Mouse (Mus musculus) cerebellum, postnatal 36 days (tissue): ENCODE measurements at regions not wholly inside any gene's neighbourhood (a gene's known extent, or its start where the extent isn't known, plus 50 kb on each side); places are given as distances from the start of the nearest gene placed in this dataset.

ENCODE experiments used
- DNase-seq, 2 experiments: peaks; one replicate each; pipeline ENCODE4 v3.0.0; 2021 to 2022; ENCODE audit warnings: mixed read lengths in 2 of 2

DNA sequence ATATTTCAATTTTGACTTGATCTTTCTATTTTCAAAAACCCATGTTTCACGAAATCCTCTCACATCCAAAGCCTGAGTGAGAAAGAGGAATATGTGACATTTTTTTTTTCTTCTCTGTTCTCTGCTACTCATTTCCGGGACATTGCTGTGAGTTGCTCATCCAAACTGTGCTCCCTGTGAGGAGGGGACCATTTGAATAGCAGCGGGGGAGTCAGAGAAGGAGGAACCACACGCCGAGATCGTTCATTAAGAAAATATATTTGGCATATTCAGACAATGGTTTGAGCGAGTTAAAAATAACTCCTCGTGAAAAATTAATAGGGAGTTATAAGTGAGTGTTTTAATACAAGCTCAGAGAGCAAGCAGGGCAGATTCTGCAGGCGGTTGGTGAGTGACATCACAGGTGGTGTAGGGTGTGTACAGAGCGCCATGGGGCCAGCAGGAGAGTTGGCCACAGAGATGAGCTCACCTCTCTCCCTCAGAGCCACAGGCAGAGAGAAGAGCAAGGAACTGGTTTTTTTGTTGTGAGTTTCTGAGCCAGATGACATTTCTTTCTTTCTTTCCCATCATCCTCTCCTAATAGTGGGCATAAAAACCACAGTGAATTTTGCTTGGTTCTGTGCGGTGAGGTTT is 54.4 kb upstream of the Calcoco1 start:
- DNase-seq: peak; percentile 12 to 14

GRCm38 (mm10) chr15:102780626-102781025 is 58.6 kb upstream of the Calcoco1 start:
- no peak for DNase-seq

GRCm38 (mm10) chr15:102782988-102783799 is 61.2 kb upstream of the Calcoco1 start:
- no peak for DNase-seq

- DNase-seq: peak; percentile 43 to 52
Measured at GRCm38 (mm10) chr15:102785055-102785820, 63.3 kb upstream of the Calcoco1 start.

DNA sequence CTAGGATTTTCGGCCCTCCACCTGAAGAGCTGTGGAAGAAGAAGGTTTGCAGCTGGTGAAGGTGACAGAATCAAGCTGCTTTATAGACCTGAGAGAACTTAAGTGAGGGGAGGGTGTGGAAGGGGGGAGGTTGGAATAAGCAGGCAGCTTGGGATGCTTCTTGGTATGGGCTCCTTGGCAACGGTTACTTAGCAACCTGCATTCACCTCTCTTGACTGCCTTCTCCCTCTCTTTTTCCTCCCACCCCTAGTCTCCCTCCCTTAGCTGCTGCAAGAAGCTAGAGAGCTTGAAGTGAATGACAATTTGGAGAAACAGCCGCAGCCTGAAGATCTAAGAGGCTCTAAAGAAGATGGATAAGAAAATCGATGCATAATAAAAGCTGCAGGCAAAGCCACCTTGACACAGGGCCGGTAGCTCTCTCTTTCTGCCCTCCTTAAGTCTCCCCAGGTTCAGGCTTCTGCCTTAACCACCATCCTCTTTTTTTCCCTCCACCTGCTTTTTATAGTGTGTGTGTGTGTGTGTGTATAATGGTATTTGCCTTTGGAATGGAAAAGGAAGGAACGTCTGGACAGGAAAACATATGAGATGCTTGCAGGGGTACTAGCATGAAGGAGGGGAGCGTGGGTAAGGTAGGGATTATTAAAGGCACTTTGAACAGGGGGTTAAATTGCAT is 67.0 kb upstream of the Calcoco1 start:
- DNase-seq: no peak

- no peak for DNase-seq
Measured at GRCm38 (mm10) chr15:102797020-102797618, 75.1 kb upstream of the Calcoco1 start.

DNA sequence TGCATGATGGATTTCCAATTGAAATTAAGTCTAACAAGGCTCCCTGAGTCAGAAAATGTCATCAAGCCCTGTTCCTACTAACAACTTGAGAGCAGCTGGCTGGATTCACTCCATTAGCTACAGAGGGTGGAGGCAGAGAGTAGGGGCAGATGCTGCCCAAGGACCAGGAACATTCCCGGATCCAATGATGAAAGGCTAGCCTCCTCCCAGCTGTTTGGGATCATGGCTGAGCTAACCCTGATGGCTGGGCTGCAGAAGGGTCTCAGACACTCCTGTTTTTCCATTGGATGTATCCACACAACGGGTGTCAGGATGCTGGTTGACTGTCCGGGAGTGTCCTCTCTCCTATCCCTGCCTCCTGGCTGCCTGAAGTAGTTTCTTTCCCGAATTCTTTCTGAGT is 78.1 kb upstream of the Calcoco1 start:
- no peak for DNase-seq

DNA sequence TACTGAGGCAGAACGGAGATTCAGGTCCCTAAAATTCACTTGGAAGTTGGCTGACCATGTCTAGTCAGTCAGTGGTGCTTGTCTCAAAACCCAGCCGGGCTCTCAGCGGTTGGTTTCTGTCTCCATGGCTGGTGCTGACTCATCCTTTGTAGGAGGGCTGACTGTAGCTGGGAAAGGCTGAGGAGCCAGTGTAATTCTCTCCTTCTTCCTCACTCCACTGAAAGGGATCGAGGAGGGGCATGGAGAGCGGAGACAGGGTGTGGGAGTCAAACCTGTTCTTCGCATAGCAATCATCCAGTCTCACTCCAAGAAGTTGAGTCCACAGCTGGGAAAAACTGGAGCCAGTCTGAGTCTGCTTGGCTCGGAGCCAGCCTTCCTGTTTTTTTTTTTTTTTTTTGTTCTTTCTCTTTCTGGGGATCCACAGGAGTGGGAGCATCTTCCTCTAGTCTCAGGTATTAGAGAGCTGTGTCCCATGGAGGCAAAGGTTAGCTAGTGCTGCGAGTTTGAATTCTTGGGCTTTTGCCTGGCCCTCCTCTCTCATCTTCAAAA is 80.4 kb upstream of the Calcoco1 start:
- DNase-seq: no peak

GRCm38 (mm10) chr15:102807353-102807752 is 85.4 kb upstream of the Calcoco1 start:
- no peak for DNase-seq

GRCm38 (mm10) chr15:102819181-102819580 is 97.2 kb upstream of the Calcoco1 start:
- no peak for DNase-seq

GRCm38 (mm10) chr15:102839688-102840087 is 81.2 kb upstream of the Hoxc13 start:
- DNase-seq: no peak

- DNase-seq: no peak
Measured at GRCm38 (mm10) chr15:102862374-102862773, 58.5 kb upstream of the Hoxc13 start.

- no peak for DNase-seq
Measured at GRCm38 (mm10) chr15:102866788-102867187, 54.1 kb upstream of the Hoxc13 start.
